Mouse (Mus musculus) adrenal gland, postnatal 36 days (tissue): ENCODE measurements around the gene Trim11. TPM values are rescaled to one million over a fixed set of nuclear protein-coding genes. Genes with fewer than 3 reads are reported as not detected.

Experiments used
- DNase-seq, 2 experiments: peaks; one replicate each; pipeline ENCODE4 v3.0.0; 2021; ENCODE audit warnings: mixed read lengths in 1 of 2
- microRNA-seq: library from miRNA; unstranded; fragments of <30 nt; microRNA quantifications from one replicate; pipeline ENCODE4 v1.2.0, GENCODE M21; 2021
- total RNA-seq, 2 experiments: library from RNA; stranded (reverse); gene quantifications; 2 replicates each; pipeline ENCODE4 v1.2.3; 2021

Trim11 gene
- total RNA-seq, 2 experiments from 2014 or later = 23.7 to 25.5 TPM

DNA sequence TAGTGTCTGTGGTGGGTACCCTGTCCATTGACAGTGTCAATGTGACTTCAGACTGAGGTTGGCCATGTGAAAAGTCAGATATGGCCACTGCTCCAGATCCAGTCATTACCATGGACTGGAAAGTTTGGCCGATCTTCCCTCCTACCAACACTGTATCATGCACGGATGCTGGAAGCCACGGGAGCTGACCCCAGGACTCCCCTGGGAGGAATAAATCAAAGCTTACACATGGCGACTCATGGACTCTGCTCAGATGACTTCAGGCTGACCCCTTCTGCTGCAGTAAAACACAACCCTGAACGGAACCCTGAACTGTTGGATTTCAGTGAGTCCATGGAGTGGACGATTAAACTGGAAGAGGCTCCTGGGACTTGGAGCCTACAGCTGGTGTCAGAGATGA lies 48.5 kb downstream of the Trim11 start:
- DNase-seq = no peak

DNA sequence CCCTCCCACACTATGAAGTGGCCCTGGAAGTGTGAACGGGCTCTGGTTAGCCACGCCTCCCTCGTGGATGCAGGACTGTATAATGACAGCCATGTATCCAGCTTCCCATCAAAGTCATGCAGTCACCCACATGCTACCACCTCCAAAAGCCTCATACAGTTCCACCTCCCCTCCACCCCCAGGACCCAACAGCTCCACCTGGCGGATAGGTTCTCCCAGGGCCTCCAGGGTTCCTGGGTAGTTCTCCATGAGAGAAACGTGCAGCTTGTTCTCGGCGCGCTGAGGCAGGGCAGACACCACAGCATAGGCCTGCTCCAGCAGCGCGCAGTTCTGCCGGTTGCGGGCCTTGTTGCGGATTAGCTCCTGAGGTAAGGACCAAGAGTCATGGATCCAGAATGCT lies 51.1 kb downstream of the Trim11 start:
- no peak for DNase-seq

Small RNA genes within 50 kb of the gene (microRNA-seq; reads per million reads assigned to microRNA genes)
- not detected for gene Gm44313

Other genes starting within 250 kb of the Trim11 start
- not detected for gene Olfr317, start 238.9 kb upstream of the Trim11 start, total RNA-seq
- gene Olfr316, start 225.4 kb upstream of the Trim11 start, total RNA-seq = not detected
- gene Olfr315, start 204.9 kb upstream of the Trim11 start, total RNA-seq = not detected
- gene Olfr314, start 195.1 kb upstream of the Trim11 start, total RNA-seq = not detected
- 1 to 10 TPM; 1.4 to 2.4 TPM for gene Fam183b, start 176.1 kb upstream of the Trim11 start, total RNA-seq
- gene Olfr313, start 163.1 kb upstream of the Trim11 start, total RNA-seq = not detected
- not detected for gene Olfr312, start 148.9 kb upstream of the Trim11 start, total RNA-seq
- gene Olfr311, start 138.8 kb upstream of the Trim11 start, total RNA-seq = not detected
- 1 to 10 TPM; 3.3 to 3.6 TPM for gene Gm12258, start 130.9 kb upstream of the Trim11 start, total RNA-seq
- 1 to 10 TPM; 4.4 to 6.2 TPM for gene 2810021J22Rik, start 110.9 kb upstream of the Trim11 start, total RNA-seq
- gene Zfp39, start 73.9 kb upstream of the Trim11 start, total RNA-seq = 1 to 10 TPM; 3.1 to 3.2 TPM
- gene Btnl10, start 60.2 kb upstream of the Trim11 start, total RNA-seq = not detected
- gene Rnf187, start 39.2 kb upstream of the Trim11 start, total RNA-seq = 100 to 1,000 TPM; 173 to 181 TPM
- 1 to 10 TPM; 4.5 to 5.8 TPM for gene Hist3h2ba, start 29.2 kb upstream of the Trim11 start, total RNA-seq
- 10 to 100 TPM; 20.0 to 21.8 TPM for gene Hist3h2a, start 23.4 kb upstream of the Trim11 start, total RNA-seq
- gene Trim17, start 23.4 kb upstream of the Trim11 start, total RNA-seq = under 1 TPM; 0.10 to 0.26 TPM
- gene Obscn, start 158.3 kb downstream of the Trim11 start, total RNA-seq = under 1 TPM; 0.93 to 0.95 TPM
- gene Iba57, start 185.6 kb downstream of the Trim11 start, total RNA-seq = 10 to 100 TPM; 18.5 to 22.2 TPM
- gene Gjc2, start 205.1 kb downstream of the Trim11 start, total RNA-seq = under 1 TPM; 0.40 TPM
- 10 to 100 TPM; 62.2 to 68.3 TPM for gene Guk1, start 214.1 kb downstream of the Trim11 start, total RNA-seq
- gene Mrpl55, start 224.4 kb downstream of the Trim11 start, total RNA-seq = 10 to 100 TPM; 46.1 to 60.7 TPM
- gene 2310033P09Rik, start 230.2 kb downstream of the Trim11 start, total RNA-seq = 10 to 100 TPM; 25.2 to 29.2 TPM